Mouse (Mus musculus) heart, adult 2 months (tissue): ENCODE results near the gene Srgap3.

ENCODE experiments used
- CTCF ChIP-seq: fragments of 200-600 bp; IDR thresholded peaks from 2 replicates; pipeline ENCODE4 v1.8.1; 2022; ENCODE audit warnings: antibody characterized with exemption, mild to moderate bottlenecking, moderate library complexity
- POLR2A ChIP-seq: fragments of 200-500 bp; IDR thresholded peaks from 2 replicates; pipeline ENCODE4 v1.6.1; 2011; ENCODE audit warnings: mild to moderate bottlenecking, low read depth, low read length, control low read depth; ENCODE audit not compliant: insufficient read depth

- no peak for TF ChIP-seq CTCF
- no peak for TF ChIP-seq POLR2A
These were observed 26.4 kb downstream of the Srgap3 start for GRCm38 (mm10) chr6:112920619-112921195.
